Mouse (Mus musculus): Measurements from ENCODE around the gene Parp16. TPM values are rescaled to one million over a fixed set of nuclear protein-coding genes. Genes with fewer than 3 reads are reported as not detected.
"Not testable (repeated sequence)": the region's sequence is repeated elsewhere in the genome, so short reads cannot be mapped to it uniquely, and the experiment has no call there.

Parp16 gene
- total RNA-seq, 1 experiment from 2014 or later = 3.1 TPM

GRCm38 (mm10) chr9:65273048-65273809 lies 78.1 kb downstream of the Parp16 start:
- no peak for ATAC-seq (replicated peaks; ENCODE audit: low read depth, poor library complexity, severe bottlenecking)

GRCm38 (mm10) chr9:65273873-65274272 lies 78.7 kb downstream of the Parp16 start:
- no peak for ATAC-seq (replicated peaks; ENCODE audit: low read depth, poor library complexity, severe bottlenecking)

DNA sequence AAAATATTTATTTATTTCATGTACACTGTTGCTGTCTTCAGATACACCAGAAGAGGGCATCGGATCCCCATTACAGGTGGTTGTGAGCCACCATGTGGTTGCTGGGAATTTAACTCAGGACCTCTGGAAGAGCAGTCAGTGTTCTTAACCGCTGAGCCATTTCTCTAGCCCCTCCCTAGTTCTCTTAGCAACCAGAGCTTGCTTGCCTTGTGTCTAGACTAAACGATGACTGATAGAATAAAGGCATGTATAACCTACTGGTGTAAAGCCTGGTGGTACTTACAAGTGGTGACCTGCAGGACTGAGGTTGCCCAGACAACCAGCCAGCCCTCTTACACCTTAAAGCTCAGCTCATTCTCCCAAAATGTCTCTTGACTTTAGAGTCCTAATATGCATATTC lies 79.7 kb downstream of the Parp16 start:
- not testable (repeated sequence) for ATAC-seq (replicated peaks; ENCODE audit: low read depth, poor library complexity, severe bottlenecking)

DNA sequence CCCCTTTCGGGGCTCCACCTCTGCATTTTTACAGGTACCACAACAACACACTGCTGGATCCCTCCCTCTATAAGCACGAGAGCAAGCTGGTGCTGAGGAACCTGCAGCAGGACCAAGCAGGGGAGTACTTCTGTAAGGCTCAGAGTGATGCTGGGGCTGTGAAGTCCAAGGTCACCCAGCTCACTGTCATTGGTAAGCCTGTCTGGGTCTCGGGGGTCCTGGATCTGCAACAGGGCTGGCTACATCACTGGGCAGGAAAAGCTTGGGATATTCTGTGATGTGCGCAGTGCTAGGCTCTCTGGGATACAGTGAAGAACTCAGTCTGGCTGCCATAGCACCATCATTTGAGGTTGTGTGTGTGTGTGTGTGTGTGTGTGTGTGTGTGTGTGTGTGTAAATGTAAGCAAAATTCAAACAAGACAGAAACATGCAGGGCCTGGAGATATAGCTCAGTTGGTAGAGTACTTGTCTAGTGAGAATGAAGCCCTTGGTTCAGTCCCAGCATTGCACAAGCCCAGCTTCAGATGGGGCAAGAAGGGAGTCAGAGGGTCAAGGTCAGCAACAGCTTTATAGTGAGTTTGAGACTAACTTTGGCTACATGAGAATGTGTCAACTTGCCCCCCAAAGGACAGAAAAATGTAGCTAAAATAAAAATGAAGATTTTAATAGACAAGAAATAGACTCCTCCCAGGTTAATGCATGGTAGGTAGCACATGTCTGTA lies 80.8 kb downstream of the Parp16 start:
- ATAC-seq (replicated peaks; ENCODE audit: low read depth, poor library complexity, severe bottlenecking) = no peak

GRCm38 (mm10) chr9:65281536-65282151 lies 86.5 kb downstream of the Parp16 start:
- no peak for ATAC-seq (replicated peaks; ENCODE audit: low read depth, poor library complexity, severe bottlenecking)

DNA sequence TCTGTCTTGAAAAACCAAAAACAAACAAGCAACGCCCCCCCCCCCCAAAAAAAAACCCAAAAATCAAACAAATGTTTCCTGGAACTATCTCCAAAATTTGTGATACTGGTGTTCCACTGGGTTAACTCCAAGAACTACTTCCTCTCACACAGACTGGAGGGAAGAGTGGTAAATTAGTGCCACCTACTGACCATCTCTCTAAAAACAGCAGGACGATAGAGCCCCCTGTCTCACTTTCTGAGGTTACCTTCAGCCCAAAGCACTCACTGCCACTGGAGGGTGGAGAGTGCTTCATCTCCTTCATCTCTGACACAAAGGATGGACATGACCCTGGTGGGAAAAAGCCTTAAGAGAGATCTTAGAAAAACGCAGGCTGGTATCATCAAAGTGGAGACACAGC lies 88.1 kb downstream of the Parp16 start:
- peak; percentile 83 for ATAC-seq (replicated peaks; ENCODE audit: low read depth, poor library complexity, severe bottlenecking)

DNA sequence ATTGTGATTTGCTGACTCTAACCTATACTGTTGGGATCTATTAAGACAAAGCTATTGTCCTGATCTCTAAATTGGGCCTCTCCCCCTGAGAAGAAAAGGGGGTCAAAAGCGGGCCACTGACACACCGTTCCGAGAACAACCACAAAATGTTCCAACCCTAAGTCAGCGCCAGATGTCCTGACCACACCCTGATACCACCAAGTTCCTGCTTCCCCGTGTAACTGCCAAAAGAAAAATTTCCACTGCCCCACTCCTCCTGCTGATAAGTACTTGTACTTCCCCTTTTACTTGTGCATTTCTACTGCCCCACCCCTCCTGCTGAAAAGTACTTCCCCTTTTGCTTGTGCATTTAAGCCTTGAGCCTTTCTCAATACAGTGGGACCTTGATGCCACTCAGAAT lies 93.1 kb downstream of the Parp16 start:
- not testable (repeated sequence) for ATAC-seq (replicated peaks; ENCODE audit: low read depth, poor library complexity, severe bottlenecking)

Other genes with a start within 250 kb of the Parp16 start
- gene Slc24a1, start 243.7 kb upstream of the Parp16 start, total RNA-seq (2017) = 0.18 TPM in 1 of 2 replicates, not detected in the other
- gene Ints14, start 234.4 kb upstream of the Parp16 start, total RNA-seq (2017) = 30.4 and 37.1 TPM in 2 replicates
- 53.3 and 55.0 TPM in 2 replicates for gene Hacd3, start 173.7 kb upstream of the Parp16 start, total RNA-seq (2017)
- gene Dpp8, start 162.9 kb upstream of the Parp16 start, total RNA-seq (2017) = 88.1 and 91.0 TPM in 2 replicates
- gene Igdcc4, start 93.9 kb upstream of the Parp16 start, total RNA-seq (2017) = 0.15 and 0.41 TPM in 2 replicates
- gene Igdcc3, start 54.2 kb upstream of the Parp16 start, total RNA-seq (2017) = not detected in 2 replicates
- 0.14 TPM in 1 of 2 replicates, not detected in the other for gene Cilp, start 69.8 kb downstream of the Parp16 start, total RNA-seq (2017)
- gene Clpx, start 98.9 kb downstream of the Parp16 start, total RNA-seq (2017) = 50.2 and 53.4 TPM in 2 replicates
- gene Pdcd7, start 150.8 kb downstream of the Parp16 start, total RNA-seq (2017) = 24.3 and 29.0 TPM in 2 replicates
- gene Ubap1l, start 165.7 kb downstream of the Parp16 start, total RNA-seq (2017) = not detected in 2 replicates
- gene Kbtbd13, start 196.3 kb downstream of the Parp16 start, total RNA-seq (2017) = 0.55 TPM in 1 of 2 replicates, not detected in the other
- 0.14 TPM in 1 of 2 replicates, not detected in the other for gene Rasl12, start 203.2 kb downstream of the Parp16 start, total RNA-seq (2017)
- not detected in 2 replicates for gene Slc51b, start 227.6 kb downstream of the Parp16 start, total RNA-seq (2017)
- gene Mtfmt, start 240.4 kb downstream of the Parp16 start, total RNA-seq (2017) = 19.2 and 21.0 TPM in 2 replicates